Mouse (Mus musculus) liver, embryonic 13.5 days (tissue): Measurements from ENCODE around the gene Rxfp4. TPM values are rescaled to one million over a fixed set of nuclear protein-coding genes. Genes with fewer than 3 reads are reported as not detected.

Experiments used
- ATAC-seq: fragments of 200-750 bp; cut with Nextera tagmentation; 2 replicates; pipeline ENCODE4 v1.8.0; 2017; ENCODE audit warnings: low read depth, mild to moderate bottlenecking, moderate number of reproducible peaks, moderate library complexity
- DNase-seq: peaks from one replicate; pipeline ENCODE4 v3.0.0; 2022
- H3K27ac ChIP-seq: fragments of 300-500 bp; sonication (generic); 2 replicates; pipeline ENCODE4 v1.5.1; 2015; ENCODE audit warnings: moderate library complexity, mild to moderate bottlenecking, inconsistent platforms
- H3K27me3 ChIP-seq: fragments of 300-500 bp; sonication (generic); 2 replicates; pipeline ENCODE4 v1.6.1; 2015; ENCODE audit warnings: mild to moderate bottlenecking, inconsistent platforms
- H3K36me3 ChIP-seq: fragments of 300-500 bp; sonication (generic); 2 replicates; pipeline ENCODE4 v1.6.1; 2015; ENCODE audit warnings: mild to moderate bottlenecking, inconsistent platforms
- H3K4me1 ChIP-seq: fragments of 300-500 bp; sonication (generic); replicated peaks from 2 replicates; pipeline ENCODE4 v1.6.1; 2015; ENCODE audit warnings: inconsistent platforms
- H3K4me2 ChIP-seq: fragments of 300-500 bp; sonication (generic); 2 replicates; pipeline ENCODE4 v1.6.1; 2015; ENCODE audit warnings: inconsistent platforms, mild to moderate bottlenecking, moderate library complexity
- H3K4me3 ChIP-seq: fragments of 300-500 bp; sonication (generic); replicated peaks from 2 replicates; pipeline ENCODE4 v1.5.1; 2015; ENCODE audit warnings: mild to moderate bottlenecking, inconsistent platforms
- H3K9ac ChIP-seq: fragments of 300-500 bp; sonication (generic); 2 replicates; pipeline ENCODE4 v1.6.1; 2015; ENCODE audit warnings: mild to moderate bottlenecking, inconsistent platforms
- H3K9me3 ChIP-seq: fragments of 300-500 bp; sonication (generic); replicated peaks from 2 replicates; pipeline ENCODE4 v1.6.1; 2016; ENCODE audit warnings: inconsistent platforms
- WGBS: fragments of 180-500 bp; shearing (Covaris S2); methylation state at CpG from one replicate; pipeline ENCODE4 v1.1.7; 2015; ENCODE audit not compliant: insufficient replicate concordance; 5-methylcytosine and 5-hydroxymethylcytosine counted together
- polyA plus RNA-seq: library from polyadenylated mRNA; unstranded; fragments of >200 nt; fragmentation: Nextera tagmentation; extraction: Ambion mirVana; gene quantifications from 2 replicates; pipeline ENCODE4 v1.2.1, GENCODE M21; 2015

Rxfp4 gene
- polyA plus RNA-seq = not detected in 2 replicates

DNA sequence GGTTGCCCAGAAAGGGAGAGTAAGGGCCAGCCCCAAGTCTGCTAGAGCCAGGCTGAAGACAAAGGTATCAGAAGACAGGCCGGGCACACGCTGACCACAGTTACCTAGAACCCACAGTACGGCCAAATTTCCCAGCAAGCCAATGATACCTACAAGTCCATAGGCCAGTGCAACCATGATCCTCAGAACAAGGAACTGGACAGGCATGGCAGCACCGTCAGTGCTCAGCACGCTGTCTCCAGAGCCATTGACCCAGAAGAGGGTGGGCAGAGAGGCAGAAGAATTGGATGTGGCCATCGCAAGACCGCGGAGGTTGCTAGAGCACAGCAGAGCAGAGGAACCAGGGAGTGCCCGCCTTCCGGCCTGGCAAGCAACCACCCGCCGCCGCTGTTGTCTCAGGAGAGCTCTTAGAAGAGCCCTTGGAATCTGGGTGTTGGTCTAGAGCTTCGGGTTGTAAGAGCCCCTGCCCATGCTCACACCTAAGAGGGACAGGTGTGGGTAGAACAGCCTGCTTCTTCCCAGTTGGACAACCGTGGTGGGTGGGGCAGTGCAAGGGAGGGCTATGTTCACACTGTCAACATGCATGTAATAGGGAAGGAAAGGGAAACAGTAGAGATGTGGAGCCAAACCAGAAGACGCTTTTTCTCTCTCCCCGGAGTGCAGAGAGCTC lies at the start of gene Rxfp4:
Gene Rxfp4, minus strand, starts transcription at position 297 of the 670 bp plus-strand sequence.
- Histone ChIP-seq H3K4me3 (no peak within 1 kb of the TSS), H3K4me2 (no peak within 1 kb of the TSS), H3K27ac (no peak within 1 kb of the TSS), H3K9me3 (no peaks in the 10 kb centered on the region), H3K4me1 (no peaks in the 10 kb centered on the region; the same call in 1 of the 2 replicates), H3K27me3 (0 out of 2 replicates have a peak, but pooled peaks cover 2% of the 10 kb centered on the region), H3K9ac (no peak within 1 kb of the TSS), H3K36me3 (no peaks in the 10 kb centered on the region)
- WGBS = 74% methylated on average over 17 of the region's 17 CpGs
- DNase-seq = no peak
- ATAC-seq = no peak

DNA sequence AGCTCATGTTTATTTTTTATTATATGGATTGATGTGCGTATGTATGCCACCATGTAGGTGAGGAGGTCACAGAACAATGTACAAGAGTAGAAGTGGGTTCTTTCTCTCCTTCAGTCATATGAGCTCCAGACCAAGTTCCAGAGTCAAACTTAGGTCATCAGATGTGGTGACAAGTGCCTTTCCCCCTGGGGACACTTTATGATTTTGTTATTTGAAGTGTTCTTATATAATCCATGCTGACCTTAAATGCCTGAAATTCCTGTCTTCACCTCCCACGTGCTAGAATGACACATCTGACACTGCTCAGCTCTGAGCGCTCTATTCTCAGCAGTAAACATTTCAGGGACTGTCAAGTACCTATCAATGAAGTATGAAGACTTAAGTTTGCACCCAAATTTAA lies 48.3 kb upstream of the Rxfp4 start:
- H3K27ac ChIP-seq = no peak overlapping the region
- no peaks in the 10 kb centered on the region for H3K9me3 ChIP-seq
- H3K9ac ChIP-seq = no peak overlapping the region
- ATAC-seq (no peak), DNase-seq (no peak)
- H3K4me3 ChIP-seq = no peak overlapping the region
- no peaks in the 10 kb centered on the region for H3K4me1 ChIP-seq
- peaks cover 88% of the 10 kb centered on the region for H3K36me3 ChIP-seq
- H3K4me2 ChIP-seq = no peak overlapping the region
- no peaks in the 10 kb centered on the region for H3K27me3 ChIP-seq
- 85% methylated on average over 3 of the region's 3 CpGs for WGBS

DNA sequence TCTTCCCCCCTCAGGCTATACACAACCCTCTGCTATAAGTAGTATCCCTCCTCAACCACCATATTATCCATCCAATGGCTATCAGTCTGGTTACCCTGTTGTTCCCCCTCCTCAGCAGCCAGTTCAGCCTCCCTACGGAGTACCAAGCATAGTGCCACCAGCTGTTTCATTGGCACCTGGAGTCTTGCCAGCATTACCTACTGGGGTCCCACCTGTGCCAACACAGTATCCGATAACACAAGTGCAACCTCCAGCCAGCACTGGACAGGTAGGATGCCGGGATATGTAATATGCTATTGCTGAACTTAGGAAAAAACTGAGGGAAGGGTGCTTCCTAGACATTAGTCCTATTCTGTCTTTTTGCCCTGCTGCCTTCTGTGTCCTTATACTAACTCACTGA lies 47.3 kb upstream of the Rxfp4 start:
- 88% methylated on average over 3 of the region's 3 CpGs for WGBS
- Histone ChIP-seq H3K27ac (no peak overlapping the region), H3K9ac (no peak overlapping the region), H3K36me3 (peaks cover 94% of the 10 kb centered on the region), H3K9me3 (no peaks in the 10 kb centered on the region), H3K4me3 (no peak overlapping the region), H3K27me3 (no peaks in the 10 kb centered on the region), H3K4me1 (no peaks in the 10 kb centered on the region), H3K4me2 (no peak overlapping the region)
- DNase-seq = no peak
- ATAC-seq = no peak

GRCm38 (mm10) chr3:88698834-88699233 lies 45.9 kb upstream of the Rxfp4 start:
- no peak for ATAC-seq
- DNase-seq = no peak

GRCm38 (mm10) chr3:88698051-88698450 lies 45.1 kb upstream of the Rxfp4 start:
- WGBS = 75% methylated on average over 1 of the region's 1 CpGs
- Histone ChIP-seq H3K9me3 (no peaks in the 10 kb centered on the region), H3K4me1 (no peaks in the 10 kb centered on the region), H3K27me3 (no peaks in the 10 kb centered on the region), H3K27ac (no peak overlapping the region), H3K36me3 (peaks cover 94% of the 10 kb centered on the region), H3K4me2 (no peak overlapping the region), H3K9ac (no peak overlapping the region), H3K4me3 (no peak overlapping the region)
- DNase-seq (no peak), ATAC-seq (no peak)

More at GRCm38 (mm10) chr3:88698834-88699233, 45.9 kb upstream of the Rxfp4 start:
- H3K9ac ChIP-seq = no peak overlapping the region
- WGBS = 85% methylated on average over 6 of the region's 6 CpGs
- H3K4me1 ChIP-seq = no peaks in the 10 kb centered on the region
- H3K9me3 ChIP-seq = no peaks in the 10 kb centered on the region
- H3K36me3 ChIP-seq = peaks cover 95% of the 10 kb centered on the region
- no peak overlapping the region for H3K4me3 ChIP-seq
- no peak overlapping the region for H3K27ac ChIP-seq
- H3K27me3 ChIP-seq = no peaks in the 10 kb centered on the region
- no peak overlapping the region for H3K4me2 ChIP-seq

DNA sequence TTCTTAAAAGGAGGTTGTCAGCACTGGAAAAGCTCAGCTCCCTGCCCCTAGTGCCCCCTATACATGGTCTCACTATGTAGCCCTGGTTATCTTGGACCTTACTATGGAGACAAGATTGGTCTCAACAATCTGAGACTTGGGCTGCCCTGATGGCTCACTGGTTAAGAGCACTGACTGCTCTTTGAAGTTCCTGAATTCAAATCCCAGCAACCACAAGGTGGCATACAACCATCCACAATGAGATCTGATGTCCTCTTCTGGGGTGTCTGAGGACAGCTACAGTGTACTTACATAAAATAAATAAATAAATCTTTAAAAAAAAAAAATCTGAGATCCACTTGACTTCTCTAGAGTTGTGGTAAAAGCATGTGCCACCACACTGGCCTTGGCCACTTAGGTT lies 42.6 kb upstream of the Rxfp4 start:
- no peaks in the 10 kb centered on the region for H3K4me1 ChIP-seq
- no peaks in the 10 kb centered on the region for H3K9me3 ChIP-seq
- no peak overlapping the region for H3K4me2 ChIP-seq
- H3K36me3 ChIP-seq = peaks cover 97% of the 10 kb centered on the region
- H3K27ac ChIP-seq = no peak overlapping the region
- H3K9ac ChIP-seq = no peak overlapping the region
- H3K27me3 ChIP-seq = no peaks in the 10 kb centered on the region
- ATAC-seq = no peak
- H3K4me3 ChIP-seq = no peak overlapping the region
- no peak for DNase-seq

GRCm38 (mm10) chr3:88689079-88689478 lies 36.1 kb upstream of the Rxfp4 start:
- no peak overlapping the region for H3K4me3 ChIP-seq
- ATAC-seq (no peak), DNase-seq (no peak)
- H3K9me3 ChIP-seq = no peaks in the 10 kb centered on the region
- H3K27ac ChIP-seq = no peak overlapping the region
- H3K4me2 ChIP-seq = no peak overlapping the region
- 74% methylated on average over 5 of the region's 5 CpGs for WGBS
- H3K27me3 ChIP-seq = no peaks in the 10 kb centered on the region
- no peak overlapping the region for H3K9ac ChIP-seq
- peaks cover 63% of the 10 kb centered on the region for H3K36me3 ChIP-seq
- H3K4me1 ChIP-seq = peaks cover 28% of the 10 kb centered on the region

DNA sequence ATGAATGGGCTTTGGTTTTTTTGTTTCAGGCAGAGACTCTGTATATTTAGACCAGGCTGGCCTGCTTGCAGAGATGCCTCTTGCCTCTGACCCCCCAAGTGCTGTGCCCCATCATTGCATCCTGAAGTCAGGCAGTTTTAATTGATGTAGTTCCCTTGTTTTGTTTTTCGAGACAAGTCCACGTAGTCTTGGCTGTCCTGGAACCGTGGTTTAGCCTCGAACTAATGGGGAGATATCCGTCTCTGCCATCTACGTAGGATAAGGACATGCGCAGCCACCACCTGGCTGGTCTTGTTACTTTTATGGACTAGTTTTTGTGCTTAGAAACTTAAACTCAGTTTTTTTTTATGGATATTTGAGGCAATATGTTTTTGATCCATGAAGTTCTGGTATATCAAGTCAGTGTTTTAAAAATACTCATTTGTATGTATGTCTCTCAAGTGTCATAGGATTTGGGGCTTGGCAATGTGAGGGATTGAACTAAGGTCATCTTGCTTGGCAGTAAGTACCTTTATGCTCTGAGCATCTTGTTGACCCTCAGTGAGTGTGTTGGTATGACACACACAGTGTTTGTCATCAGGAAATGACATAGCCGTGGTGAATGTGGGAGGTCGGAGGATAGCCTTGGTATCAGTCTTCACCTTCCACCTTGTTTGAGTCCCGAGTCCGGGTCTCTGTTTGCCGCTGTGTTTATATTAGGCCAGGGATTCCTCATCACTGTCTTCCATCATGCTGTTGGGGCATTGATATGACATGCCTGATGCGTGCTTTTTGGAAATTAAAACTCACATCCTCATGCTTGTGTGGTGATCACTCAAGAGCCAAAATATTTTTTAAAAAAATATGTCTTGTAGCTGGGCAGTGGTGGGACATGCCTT lies 34.0 kb upstream of the Rxfp4 start:
- H3K4me3 ChIP-seq = peak overlapping the region; percentile 84
- DNase-seq (no peak), ATAC-seq (no peak)
- peaks cover 44% of the 10 kb centered on the region for H3K36me3 ChIP-seq
- peak overlapping the region; percentile 93 for H3K9ac ChIP-seq
- WGBS = 14% methylated on average over 13 of the region's 13 CpGs
- peak overlapping the region; percentile 88 for H3K4me2 ChIP-seq
- no peaks in the 10 kb centered on the region for H3K27me3 ChIP-seq
- H3K27ac ChIP-seq = peak overlapping the region; percentile 89
- H3K4me1 ChIP-seq = peaks cover 33% of the 10 kb centered on the region
- H3K9me3 ChIP-seq = no peaks in the 10 kb centered on the region

DNA sequence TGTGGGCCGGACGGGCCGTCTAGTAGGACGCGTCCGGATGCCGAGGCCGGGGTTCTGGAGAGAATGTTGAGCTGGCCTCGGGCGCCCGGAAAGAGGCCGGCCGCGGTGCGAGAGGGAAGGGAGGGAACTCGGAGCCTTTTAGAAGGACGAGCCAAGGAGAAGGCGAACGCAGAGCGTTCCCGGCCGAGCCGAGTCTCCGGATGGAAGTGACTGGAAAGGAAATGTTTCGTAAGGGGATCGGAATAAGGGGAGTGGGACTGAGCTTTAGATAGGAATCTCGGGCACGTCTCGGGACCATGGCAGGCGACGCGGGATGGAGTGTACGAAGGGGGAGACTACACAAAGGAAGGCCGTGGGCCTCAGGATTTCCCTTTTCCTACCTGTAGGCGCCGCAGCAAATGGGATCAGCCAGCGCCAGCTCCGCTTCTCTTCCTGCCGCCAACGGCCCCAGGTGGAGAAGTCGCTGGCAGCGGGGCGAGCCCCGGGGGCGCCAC lies 33.1 kb upstream of the Rxfp4 start:
- under 1% methylated on average over 45 of the region's 45 CpGs for WGBS
- DNase-seq (peak; percentile 17), ATAC-seq (peak; percentile 57)
- H3K4me3 ChIP-seq = peak overlapping the region; percentile 84
- peaks cover 35% of the 10 kb centered on the region for H3K36me3 ChIP-seq
- no peaks in the 10 kb centered on the region for H3K27me3 ChIP-seq
- peak overlapping the region; percentile 89 for H3K27ac ChIP-seq
- no peaks in the 10 kb centered on the region for H3K9me3 ChIP-seq
- peaks cover 33% of the 10 kb centered on the region for H3K4me1 ChIP-seq
- H3K9ac ChIP-seq = peak overlapping the region; percentile 93
- peak overlapping the region; percentile 88 for H3K4me2 ChIP-seq

DNA sequence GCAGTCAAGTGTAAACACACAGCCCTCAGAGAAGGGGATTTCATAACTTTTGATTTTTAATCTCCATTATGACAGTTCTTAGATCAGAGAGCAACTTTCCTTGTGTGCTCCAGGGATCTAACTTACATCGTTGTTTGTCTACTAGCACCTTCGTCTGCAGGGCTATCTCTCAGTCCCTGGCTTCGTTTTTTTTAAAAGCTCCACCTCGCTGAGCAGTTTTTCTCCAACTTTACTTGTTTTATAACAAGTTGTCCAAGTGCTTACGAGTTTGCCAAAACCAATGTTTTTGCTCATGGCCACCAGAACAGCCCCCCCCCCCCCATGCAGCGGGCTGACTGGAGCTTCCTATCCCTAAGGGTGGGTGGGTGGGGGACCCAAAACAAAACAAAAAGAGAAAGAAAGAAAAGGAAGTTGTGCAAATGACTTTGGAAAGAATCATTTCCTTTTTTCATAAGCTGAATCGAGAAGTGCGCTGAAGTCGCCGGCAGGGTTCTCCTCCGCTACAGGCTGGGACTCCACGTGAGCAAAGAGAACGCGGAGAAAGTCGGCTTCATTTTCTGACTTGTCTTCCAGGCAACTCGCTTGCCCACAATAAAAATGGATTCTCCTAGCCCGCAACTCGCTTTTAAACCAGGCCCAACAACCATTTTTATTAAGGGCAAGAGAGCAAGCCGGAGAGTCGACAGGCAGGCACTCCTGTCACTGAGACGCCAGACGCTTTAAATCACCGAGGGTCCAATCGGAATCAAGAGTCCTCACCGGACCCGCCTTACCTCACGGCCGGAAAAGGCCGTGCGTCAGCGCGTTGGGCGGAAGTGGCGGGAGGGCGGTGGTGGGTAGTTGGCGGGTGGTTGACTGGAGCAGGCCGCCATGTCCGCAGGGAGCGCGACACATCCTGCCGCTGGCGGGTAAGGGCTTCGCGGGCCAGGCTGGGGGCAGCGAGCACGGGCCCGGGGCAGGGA lies 32.3 kb upstream of the Rxfp4 start, which contains the start of gene Khdc4:
Gene Khdc4, plus strand, starts transcription at position 824 of the 962 bp plus-strand sequence.
- DNase-seq (peak; percentile 95), ATAC-seq (peak; percentile 98)
- Histone ChIP-seq H3K27me3 (no peaks in the 10 kb centered on the region), H3K27ac (peak within 1 kb of the TSS; percentile 89), H3K36me3 (peaks cover 27% of the 10 kb centered on the region), H3K9me3 (no peaks in the 10 kb centered on the region), H3K4me2 (peak within 1 kb of the TSS; percentile 88), H3K4me1 (peaks cover 33% of the 10 kb centered on the region), H3K9ac (peak within 1 kb of the TSS; percentile 93), H3K4me3 (peak within 1 kb of the TSS; percentile 84)
- WGBS = under 1% methylated on average over 47 of the region's 47 CpGs
